Mouse (Mus musculus) kidney, adult 9 months (tissue): Measurements from ENCODE around the gene Polg2.
A peak's percentile ranks its signal among the peaks of the same experiment; 100 is the strongest.
"Not testable (repeated sequence)": the region's sequence is repeated elsewhere in the genome, so short reads cannot be mapped to it uniquely, and the experiment has no call there.

ENCODE experiments used
- DNase-seq: peaks from one replicate; pipeline ENCODE4 v3.0.0; 2022

The Polg2 gene

DNA sequence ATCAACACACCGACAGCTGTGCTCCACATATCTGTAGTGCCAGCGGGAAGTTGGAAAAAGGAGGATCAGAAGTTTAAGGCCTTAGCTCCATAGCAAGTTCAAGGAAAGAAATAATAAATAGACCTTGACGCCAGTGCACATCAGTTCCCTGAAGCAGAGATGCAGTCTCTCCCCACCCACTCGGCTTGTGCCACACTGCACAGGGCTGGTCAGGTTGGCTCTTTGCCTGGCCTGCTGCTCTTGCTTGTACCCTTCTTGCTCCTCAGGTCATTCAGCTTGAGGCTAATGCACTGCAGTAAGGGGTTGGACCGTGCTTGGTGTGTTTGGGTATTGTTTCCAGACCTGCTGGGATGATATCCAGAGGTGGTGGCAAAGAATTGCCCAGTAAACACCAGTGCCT is 18.8 kb downstream of the Polg2 start:
- DNase-seq, result no peak

- DNase-seq, result no peak
These were observed 20.3 kb downstream of the Polg2 start for GRCm38 (mm10) chr11:106759028-106759427.

DNA sequence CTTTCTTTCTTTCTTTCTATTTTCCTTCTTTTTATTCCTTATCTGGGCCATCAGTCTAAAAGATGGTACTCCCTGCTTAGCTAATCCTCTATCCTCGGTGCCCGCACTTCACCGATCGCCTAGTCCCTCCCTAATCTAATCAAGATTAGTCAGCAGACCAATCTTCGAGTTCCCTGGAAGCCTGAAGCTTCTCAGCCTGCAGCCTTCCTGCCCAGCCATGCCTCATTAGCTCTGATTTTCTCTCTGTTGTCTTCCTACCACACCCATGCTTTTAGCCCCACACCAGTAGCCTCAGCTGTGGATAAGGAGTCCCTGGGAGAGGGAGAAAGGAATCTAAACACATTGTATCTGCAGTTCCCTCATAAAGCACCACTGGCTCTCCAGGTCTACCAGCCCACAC is 23.8 kb downstream of the Polg2 start:
- DNase-seq, result no peak

DNA sequence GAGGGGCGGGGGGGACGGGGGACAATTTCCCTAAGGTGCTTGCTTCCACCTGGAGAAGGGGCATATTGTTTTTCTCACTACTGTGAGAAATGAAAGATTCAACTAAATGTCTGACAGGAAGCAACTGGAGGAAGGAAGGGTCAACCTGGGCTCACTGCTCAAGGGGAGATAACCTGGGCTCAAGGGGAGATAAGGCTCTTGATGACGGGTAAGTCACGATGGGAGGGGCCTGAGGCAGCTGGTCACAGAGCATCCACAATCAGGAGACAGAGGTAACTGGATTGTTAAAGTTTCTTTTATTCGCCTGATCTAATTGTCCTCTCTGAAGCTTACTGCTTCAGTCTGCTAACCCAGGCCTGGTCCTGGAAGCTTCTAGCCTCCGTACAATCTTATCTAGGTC is 26.0 kb downstream of the Polg2 start:
- no peak for DNase-seq

- no peak for DNase-seq
These were observed 27.2 kb downstream of the Polg2 start for GRCm38 (mm10) chr11:106752103-106752502.

DNA sequence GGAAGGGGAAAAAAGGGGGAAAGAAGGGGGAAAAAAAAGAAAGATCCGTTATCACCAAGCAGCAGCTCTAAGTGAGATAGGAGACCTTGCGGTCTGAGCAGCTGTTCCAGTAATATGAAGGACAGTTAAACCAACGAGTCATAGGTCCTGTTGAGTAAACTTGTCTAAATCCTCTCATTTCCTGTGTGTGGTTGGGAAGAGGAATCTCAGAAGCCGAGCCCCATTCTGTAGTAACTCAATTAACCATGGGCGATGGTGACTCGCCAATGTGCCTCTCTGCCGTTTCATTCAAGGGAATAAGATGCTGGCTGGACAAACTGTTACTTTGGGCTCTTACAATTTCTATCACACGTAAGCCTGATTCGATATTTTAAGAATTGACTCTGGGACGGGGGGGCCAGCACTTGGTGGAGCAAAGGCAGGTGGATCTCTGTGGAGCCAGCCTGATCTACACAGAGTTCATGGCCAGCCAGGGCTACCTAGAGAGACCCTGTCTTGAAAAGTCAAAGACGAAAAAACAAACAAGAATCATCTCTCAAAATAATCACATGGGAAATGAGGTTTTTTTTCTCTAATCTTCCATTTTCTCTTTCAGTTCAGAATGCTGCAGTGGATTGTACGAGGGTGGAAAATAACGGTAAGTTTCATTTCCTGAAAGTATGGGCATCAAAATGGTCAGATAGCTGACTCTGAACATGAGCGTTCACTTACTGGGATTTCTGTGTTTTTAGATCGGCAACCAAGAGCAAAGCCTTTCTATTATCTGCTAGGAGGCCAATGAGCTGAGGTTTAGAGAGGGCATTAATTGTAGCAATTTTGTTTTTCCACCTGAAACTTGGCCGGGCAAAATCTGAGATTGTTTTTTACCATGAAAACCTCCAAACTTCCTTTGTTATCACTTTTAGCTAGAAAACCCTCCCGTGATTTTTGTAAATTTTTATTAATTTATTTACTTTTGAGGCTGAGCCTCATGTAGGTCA is 28.0 kb downstream of the Polg2 start, which contains the start of gene Milr1:
Gene Milr1 (plus strand): TSS at position 188 of the 980 bp plus-strand sequence.
- DNase-seq, result no peak

DNA sequence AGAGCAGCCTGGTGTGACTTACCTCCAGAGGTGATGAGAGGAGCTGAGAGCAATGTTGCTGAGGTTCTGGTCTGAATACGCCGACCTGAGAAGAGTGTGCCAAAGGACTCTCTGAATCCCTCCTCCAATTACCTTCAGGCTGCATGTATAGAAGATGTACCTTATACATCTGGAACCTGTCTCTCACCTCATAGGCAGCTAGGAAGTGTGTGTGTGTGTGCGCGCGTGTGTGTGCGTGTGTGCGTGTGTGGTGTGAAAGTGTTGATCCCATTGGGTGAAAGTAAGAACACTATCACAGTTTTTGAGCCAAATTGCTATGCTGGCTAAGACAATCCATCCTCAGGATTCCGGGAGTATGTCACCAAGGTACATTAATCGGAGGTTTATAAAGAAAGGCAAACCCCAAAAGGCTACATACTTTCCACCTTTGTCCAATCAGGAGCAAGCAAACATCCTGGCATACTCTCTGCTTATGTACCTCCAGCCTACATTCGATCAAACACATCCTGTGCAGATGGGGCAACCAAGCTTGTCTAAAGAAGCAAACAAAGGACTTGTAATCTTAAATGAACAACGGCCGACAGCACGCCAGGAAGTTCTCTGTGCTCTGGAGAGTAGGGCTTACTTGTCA is 29.1 kb downstream of the Polg2 start, which contains the start of gene Pecam1:
Gene Pecam1 (minus strand): TSS at position 508 of the 631 bp plus-strand sequence.
- no peak for DNase-seq

DNA sequence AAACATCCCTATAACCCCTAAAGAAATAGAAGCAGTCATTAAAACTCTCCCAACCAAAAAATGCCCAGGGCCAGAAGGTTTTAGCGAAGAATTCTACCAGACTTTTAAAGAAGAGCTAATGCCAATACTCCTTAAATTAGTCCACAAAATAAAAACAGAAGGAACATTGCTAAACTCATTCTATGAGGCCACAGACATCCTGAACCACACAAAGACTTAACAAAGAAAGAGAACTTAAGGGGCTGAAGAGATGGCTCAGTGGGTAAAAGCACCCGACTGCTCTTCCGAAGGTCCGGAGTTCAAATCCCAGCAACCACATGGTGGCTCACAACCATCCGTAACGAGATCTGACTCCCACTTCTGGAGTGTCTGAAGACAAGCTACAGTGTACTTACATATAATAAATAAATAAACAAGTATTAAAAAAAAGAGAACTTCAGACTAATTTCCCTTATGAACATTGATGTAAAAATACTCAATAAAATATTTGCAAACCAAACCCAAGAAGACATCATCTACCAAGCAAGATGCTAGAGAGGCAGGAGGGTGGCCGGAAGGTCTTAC is 29.7 kb downstream of the Polg2 start:
- DNase-seq, result not testable (repeated sequence)

GRCm38 (mm10) chr11:106744949-106745348 is 34.4 kb downstream of the Polg2 start:
- no peak for DNase-seq

DNA sequence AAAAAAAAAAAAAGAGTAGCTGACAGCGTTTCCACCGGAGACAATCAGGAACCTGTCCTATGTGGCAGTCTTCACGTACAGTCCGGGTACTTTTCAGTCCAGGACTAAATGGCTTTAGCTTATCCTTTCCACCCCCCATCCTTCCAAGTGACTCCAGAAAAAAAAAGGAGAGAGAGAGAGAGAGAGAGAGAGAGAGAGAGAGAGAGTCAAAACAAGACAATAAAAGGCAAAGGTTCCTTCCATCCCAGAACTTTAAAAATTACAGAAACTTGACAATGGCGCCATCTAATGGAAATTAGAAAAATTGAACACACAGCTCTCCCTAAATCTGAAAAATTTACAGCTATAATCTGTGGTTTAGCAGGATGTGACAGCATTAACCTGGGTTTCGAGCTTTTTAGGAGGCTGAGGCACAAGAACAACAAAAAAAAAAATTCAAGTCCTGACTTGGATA is 36.9 kb downstream of the Polg2 start:
- DNase-seq, result no peak

- no peak for DNase-seq
These were observed 37.5 kb downstream of the Polg2 start for GRCm38 (mm10) chr11:106741826-106742225.

DNA sequence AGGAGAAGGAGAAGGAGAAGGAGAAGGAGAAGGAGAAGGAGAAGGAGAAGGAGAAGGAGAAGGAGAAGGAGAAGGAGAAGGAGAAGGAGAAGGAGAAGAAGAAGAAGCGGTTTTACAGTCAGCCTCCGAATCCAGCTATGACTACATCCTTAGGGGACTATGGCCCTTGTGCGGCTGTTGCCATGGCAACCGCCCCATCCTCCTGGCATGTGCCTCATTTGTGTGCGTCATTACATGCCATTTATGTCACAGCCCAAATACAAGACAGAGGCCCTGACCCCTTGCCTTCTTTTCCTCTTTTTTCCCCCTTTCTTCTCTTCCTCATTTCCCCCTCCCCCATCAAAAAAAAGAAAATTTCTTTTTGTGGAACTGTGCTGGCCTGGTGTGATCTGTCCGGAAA is 38.1 kb downstream of the Polg2 start:
- no peak for DNase-seq

GRCm38 (mm10) chr11:106740724-106741123 is 38.6 kb downstream of the Polg2 start:
- DNase-seq, result not testable (repeated sequence)

DNA sequence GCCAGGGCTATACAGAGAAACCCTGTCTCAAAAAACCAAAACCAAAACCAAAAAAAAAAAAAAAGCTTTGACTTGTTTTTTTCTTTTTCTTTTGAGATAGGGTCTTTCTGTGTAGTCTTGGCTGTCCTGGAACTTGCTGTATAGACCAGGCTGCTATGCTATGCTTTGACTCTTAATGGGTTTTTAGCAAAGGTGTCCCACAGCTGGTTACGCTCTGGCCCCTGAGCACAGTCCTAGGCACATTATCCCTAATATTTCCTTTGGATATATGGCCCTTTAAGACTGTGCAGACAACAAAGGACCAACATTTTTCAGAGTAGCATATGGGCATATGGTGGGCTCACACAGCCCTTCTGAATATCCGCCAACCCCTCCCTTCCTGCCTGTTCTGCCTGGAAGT is 40.2 kb downstream of the Polg2 start:
- DNase-seq, result no peak

DNA sequence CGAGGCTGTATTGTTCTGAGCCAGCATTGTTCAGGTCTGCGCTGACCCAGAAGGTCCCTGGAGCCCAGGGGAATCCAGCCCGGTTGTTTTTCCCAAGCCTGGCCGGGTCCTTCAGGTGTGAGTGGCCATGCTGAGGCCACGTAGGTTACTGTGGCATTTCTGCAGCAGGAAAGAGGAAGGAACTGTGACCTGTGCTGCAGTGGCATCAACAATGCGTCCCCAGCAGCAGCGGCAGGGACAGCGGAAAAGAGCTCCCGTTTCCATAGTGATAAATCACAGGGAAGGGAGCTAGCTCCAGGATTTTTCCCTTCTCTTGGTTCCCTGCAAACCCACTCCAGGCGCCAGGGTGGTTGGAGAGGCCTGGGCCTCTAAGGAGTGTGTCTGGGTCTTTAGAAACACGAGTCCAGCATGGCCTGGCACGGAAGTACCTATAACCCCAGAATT is 42.1 kb downstream of the Polg2 start:
- peak; percentile 48 for DNase-seq

DNA sequence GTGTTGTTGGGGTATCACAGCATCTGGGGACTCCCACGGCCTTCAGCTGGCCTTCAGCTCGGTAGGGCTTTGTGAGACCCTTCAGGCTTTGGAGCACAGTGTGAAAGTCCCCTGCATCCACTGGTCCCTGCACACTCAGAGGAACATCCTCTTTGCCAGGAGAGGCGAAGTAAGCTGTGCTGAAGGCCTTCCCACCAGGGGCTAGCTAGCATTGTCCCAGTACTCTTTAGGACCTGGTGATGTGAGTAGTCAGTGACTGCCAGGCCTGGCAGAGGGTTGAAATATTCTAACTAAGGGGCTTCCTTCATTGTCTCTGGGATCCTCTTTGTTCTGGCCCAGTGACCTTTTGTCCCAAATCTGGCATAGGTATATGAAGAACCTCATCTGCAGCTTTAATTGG is 42.7 kb downstream of the Polg2 start:
- no peak for DNase-seq

DNA sequence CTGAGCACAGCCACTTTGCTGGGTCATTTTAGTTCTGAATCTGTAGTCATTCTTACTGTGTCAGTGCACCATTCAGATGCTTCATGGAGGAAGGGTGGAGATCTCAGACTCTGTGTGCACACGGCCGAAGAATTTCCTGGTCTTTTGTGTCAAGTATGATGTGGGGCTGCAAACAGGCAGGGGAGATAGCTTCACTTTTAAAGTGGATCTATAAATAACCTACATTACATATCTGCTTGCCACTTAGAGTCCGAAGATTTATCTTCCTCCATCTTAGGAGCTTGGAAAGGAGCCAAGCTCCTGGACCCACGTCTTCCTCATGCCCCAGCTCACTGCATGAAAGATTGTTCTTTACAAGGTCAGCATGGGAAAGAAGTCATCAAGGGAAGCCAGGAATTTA is 48.6 kb downstream of the Polg2 start:
- peak; percentile 43 for DNase-seq

DNA sequence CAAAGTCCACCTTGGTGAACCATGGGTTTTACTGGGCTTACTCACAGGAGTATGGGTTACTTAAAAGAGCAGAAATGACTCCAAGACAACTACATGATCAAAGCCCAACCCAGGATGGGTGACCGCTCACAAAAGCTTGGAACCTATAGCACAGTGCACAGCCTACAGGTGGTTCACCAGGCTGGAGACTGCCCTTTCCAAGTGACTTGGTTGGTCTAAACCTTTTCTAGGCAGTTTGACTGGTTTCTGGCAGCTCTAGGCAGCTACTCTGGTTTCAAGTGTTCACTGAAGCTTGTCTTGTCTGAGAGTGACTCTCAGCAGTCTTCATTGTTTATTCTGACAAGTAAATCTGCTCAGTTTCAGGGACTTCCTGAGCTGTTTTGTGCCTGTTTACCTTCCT is 49.7 kb downstream of the Polg2 start:
- no peak for DNase-seq

DNA sequence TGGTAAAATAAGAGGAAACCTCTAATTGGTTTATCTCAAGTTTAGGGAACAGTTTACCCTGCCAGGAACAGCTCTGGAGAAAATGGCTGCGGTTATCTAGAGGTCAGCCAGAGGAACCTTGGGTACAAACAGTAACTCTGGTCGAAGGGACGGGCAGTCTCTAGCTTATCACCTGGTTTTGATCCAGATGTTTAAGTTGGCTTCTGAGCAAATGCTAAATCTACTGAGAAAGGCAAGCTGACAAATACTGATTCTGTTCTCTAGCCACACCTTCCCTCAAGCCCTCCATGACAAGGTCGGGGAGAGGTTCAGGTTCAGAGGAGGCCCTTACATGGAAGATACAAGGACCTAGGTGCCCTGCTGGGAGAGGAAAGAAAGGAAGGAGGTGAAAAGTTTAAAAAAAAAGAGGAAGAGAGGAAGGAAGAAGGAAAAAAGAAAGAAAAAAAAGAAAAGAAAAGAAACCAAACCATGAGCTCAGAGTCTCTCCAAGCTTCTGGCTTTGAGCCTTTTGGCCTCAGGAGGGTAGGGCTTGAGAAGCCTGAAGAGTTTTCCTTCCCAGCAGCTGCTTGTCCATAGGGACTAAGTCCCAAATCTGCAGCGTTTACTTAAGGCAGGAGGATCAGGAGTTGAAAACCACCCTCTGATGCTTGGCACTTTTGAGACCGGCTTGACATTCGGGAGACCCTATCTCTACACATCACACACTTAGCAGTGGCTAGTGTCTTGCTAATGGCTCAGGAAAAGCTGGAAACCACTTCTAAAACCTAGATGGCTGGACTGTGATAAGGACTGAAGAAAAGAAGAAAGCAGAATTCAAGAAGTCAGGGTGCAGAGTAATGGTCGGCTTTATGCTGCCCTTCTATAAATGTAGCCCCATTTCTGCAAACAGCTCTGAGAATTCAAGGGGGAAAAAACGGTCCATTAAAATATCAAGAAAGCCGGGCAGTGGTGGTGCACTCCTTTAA is 50.7 kb downstream of the Polg2 start:
- no peak for DNase-seq

- no peak for DNase-seq
These were observed 51.4 kb downstream of the Polg2 start for GRCm38 (mm10) chr11:106727967-106728366.

DNA sequence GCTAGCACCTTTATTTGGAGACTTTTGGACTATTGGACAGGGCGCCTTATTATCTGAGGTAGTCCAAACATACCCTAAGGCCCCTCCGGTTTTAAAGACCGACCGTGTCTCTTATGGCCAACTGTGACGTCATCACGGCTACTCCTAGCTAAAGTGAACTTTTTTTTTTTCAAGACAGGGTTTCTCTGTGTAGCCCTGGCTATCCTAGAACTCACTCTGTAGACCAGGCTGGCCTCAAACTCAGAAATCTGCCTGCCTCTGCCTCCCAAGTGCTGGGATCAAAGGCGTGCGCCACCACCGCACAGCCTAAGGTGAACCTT is 54.5 kb downstream of the Polg2 start:
- DNase-seq, result not testable (repeated sequence)

GRCm38 (mm10) chr11:106724176-106724915 is 55.0 kb downstream of the Polg2 start:
- no peak for DNase-seq
